Mouse (Mus musculus): ENCODE results near the gene Psmd8. TPM values are rescaled to one million over a fixed set of nuclear protein-coding genes. Genes with fewer than 3 reads are reported as not detected.
"Not testable (repeated sequence)": the region's sequence is repeated elsewhere in the genome, so short reads cannot be mapped to it uniquely, and the experiment has no call there.

Gene Psmd8
- polyA plus RNA-seq, 1 experiment, result 242 TPM

- TF ChIP-seq POLR2A (IDR thresholded peaks at IDR 0.05; ENCODE audit: insufficient read depth, low read length), result no peak
- TF ChIP-seq EP300 (IDR thresholded peaks at IDR 0.05; ENCODE audit: insufficient read depth, low read depth, low read length), result no peak
- TF ChIP-seq CTCF (IDR thresholded peaks at IDR 0.05; ENCODE audit: low read depth, low read length), result no peak
- H3K27me3 ChIP-seq (ENCODE audit: control insufficient read depth, insufficient read depth, low read length, poor library complexity, severe bottlenecking), result no peaks in the 10 kb centered on the region
- H3K9me3 ChIP-seq (replicated peaks; ENCODE audit: control insufficient read depth, insufficient read depth, low read length, poor library complexity, severe bottlenecking), result no peaks in the 10 kb centered on the region; the same call in 1 of the 2 replicates
- no peaks in the 10 kb centered on the region for H3K4me1 ChIP-seq (ENCODE audit: control insufficient read depth, insufficient read depth, low read length)
- no peak overlapping the region for H3K9ac ChIP-seq (ENCODE audit: low read depth, poor library complexity, severe bottlenecking)
- H3K36me3 ChIP-seq (ENCODE audit: control insufficient read depth, insufficient read depth, low read length, poor library complexity, severe bottlenecking), result no peaks in the 10 kb centered on the region
- no peak overlapping the region for H3K4me3 ChIP-seq (ENCODE audit: low read depth, low read length)
- H3K27ac ChIP-seq (ENCODE audit: insufficient read depth, low read length), result no peak overlapping the region; the same call in 1 of the 2 replicates
Measured at GRCm38 (mm10) chr7:29214236-29214635, 33.7 kb upstream of the Psmd8 start.

- TF ChIP-seq CTCF (IDR thresholded peaks at IDR 0.05; ENCODE audit: low read depth, low read length) (no peak), EP300 (IDR thresholded peaks at IDR 0.05; ENCODE audit: insufficient read depth, low read depth, low read length) (no peak), POLR2A (IDR thresholded peaks at IDR 0.05; ENCODE audit: insufficient read depth, low read length) (no peak)
- Histone ChIP-seq H3K27me3 (ENCODE audit: control insufficient read depth, insufficient read depth, low read length, poor library complexity, severe bottlenecking) (no peaks in the 10 kb centered on the region), H3K9me3 (replicated peaks; ENCODE audit: control insufficient read depth, insufficient read depth, low read length, poor library complexity, severe bottlenecking) (no peaks in the 10 kb centered on the region; the same call in 1 of the 2 replicates), H3K4me3 (ENCODE audit: low read depth, low read length) (peak within 1 kb of the TSS; percentile 67), H3K36me3 (ENCODE audit: control insufficient read depth, insufficient read depth, low read length, poor library complexity, severe bottlenecking) (no peaks in the 10 kb centered on the region), H3K4me1 (ENCODE audit: control insufficient read depth, insufficient read depth, low read length) (no peaks in the 10 kb centered on the region), H3K9ac (ENCODE audit: low read depth, poor library complexity, severe bottlenecking) (peak within 1 kb of the TSS; percentile 13), H3K27ac (ENCODE audit: insufficient read depth, low read length) (peak within 1 kb of the TSS; percentile 66)
Measured at GRCm38 (mm10) chr7:29213675-29214082, 33.2 kb upstream of the Psmd8 start, which contains the start of gene Catsperg1. Gene Catsperg1 (minus strand): TSS chr7:29214035.

- Histone ChIP-seq H3K27ac (ENCODE audit: insufficient read depth, low read length) (peak overlapping the region; percentile 66), H3K9ac (ENCODE audit: low read depth, poor library complexity, severe bottlenecking) (peak overlapping the region; percentile 13), H3K4me3 (ENCODE audit: low read depth, low read length) (peak overlapping the region; percentile 67)
- not testable (repeated sequence) for H3K36me3 ChIP-seq (ENCODE audit: control insufficient read depth, insufficient read depth, low read length, poor library complexity, severe bottlenecking); H3K4me1 ChIP-seq (ENCODE audit: control insufficient read depth, insufficient read depth, low read length); H3K27me3 ChIP-seq (ENCODE audit: control insufficient read depth, insufficient read depth, low read length, poor library complexity, severe bottlenecking); H3K9me3 ChIP-seq (replicated peaks; ENCODE audit: control insufficient read depth, insufficient read depth, low read length, poor library complexity, severe bottlenecking)
Measured at GRCm38 (mm10) chr7:29212775-29213560, 32.5 kb upstream of the Psmd8 start.

GRCm38 (mm10) chr7:29212199-29212765, 31.8 kb upstream of the Psmd8 start:
- Histone ChIP-seq H3K9me3 (replicated peaks; ENCODE audit: control insufficient read depth, insufficient read depth, low read length, poor library complexity, severe bottlenecking) (no peaks in the 10 kb centered on the region), H3K4me3 (ENCODE audit: low read depth, low read length) (peak overlapping the region; percentile 67), H3K9ac (ENCODE audit: low read depth, poor library complexity, severe bottlenecking) (peak overlapping the region; percentile 13), H3K27ac (ENCODE audit: insufficient read depth, low read length) (peak overlapping the region; percentile 79), H3K36me3 (ENCODE audit: control insufficient read depth, insufficient read depth, low read length, poor library complexity, severe bottlenecking) (no peaks in the 10 kb centered on the region), H3K27me3 (ENCODE audit: control insufficient read depth, insufficient read depth, low read length, poor library complexity, severe bottlenecking) (no peaks in the 10 kb centered on the region), H3K4me1 (ENCODE audit: control insufficient read depth, insufficient read depth, low read length) (no peaks in the 10 kb centered on the region)
- peak; percentile 31 for TF ChIP-seq POLR2A (IDR thresholded peaks at IDR 0.05; ENCODE audit: insufficient read depth, low read length)
- no peak for TF ChIP-seq CTCF (IDR thresholded peaks at IDR 0.05; ENCODE audit: low read depth, low read length)
- no peak for TF ChIP-seq EP300 (IDR thresholded peaks at IDR 0.05; ENCODE audit: insufficient read depth, low read depth, low read length)

- Histone ChIP-seq H3K27me3 (ENCODE audit: control insufficient read depth, insufficient read depth, low read length, poor library complexity, severe bottlenecking) (no peaks in the 10 kb centered on the region), H3K4me1 (ENCODE audit: control insufficient read depth, insufficient read depth, low read length) (no peaks in the 10 kb centered on the region), H3K4me3 (ENCODE audit: low read depth, low read length) (peak overlapping the region; percentile 67), H3K27ac (ENCODE audit: insufficient read depth, low read length) (peak overlapping the region; percentile 79), H3K36me3 (ENCODE audit: control insufficient read depth, insufficient read depth, low read length, poor library complexity, severe bottlenecking) (no peaks in the 10 kb centered on the region), H3K9me3 (replicated peaks; ENCODE audit: control insufficient read depth, insufficient read depth, low read length, poor library complexity, severe bottlenecking) (no peaks in the 10 kb centered on the region), H3K9ac (ENCODE audit: low read depth, poor library complexity, severe bottlenecking) (peak overlapping the region; percentile 12)
- no peak for TF ChIP-seq EP300 (IDR thresholded peaks at IDR 0.05; ENCODE audit: insufficient read depth, low read depth, low read length)
- TF ChIP-seq POLR2A (IDR thresholded peaks at IDR 0.05; ENCODE audit: insufficient read depth, low read length), result no peak
- no peak for TF ChIP-seq CTCF (IDR thresholded peaks at IDR 0.05; ENCODE audit: low read depth, low read length)
Measured at GRCm38 (mm10) chr7:29211415-29212198, 31.1 kb upstream of the Psmd8 start.

GRCm38 (mm10) chr7:29211013-29211412, 30.5 kb upstream of the Psmd8 start:
- H3K27ac ChIP-seq (ENCODE audit: insufficient read depth, low read length), result peak overlapping the region; percentile 79
- H3K4me3 ChIP-seq (ENCODE audit: low read depth, low read length), result peak overlapping the region; percentile 67
- not testable (repeated sequence) for H3K27me3 ChIP-seq (ENCODE audit: control insufficient read depth, insufficient read depth, low read length, poor library complexity, severe bottlenecking); H3K4me1 ChIP-seq (ENCODE audit: control insufficient read depth, insufficient read depth, low read length); H3K36me3 ChIP-seq (ENCODE audit: control insufficient read depth, insufficient read depth, low read length, poor library complexity, severe bottlenecking); H3K9me3 ChIP-seq (replicated peaks; ENCODE audit: control insufficient read depth, insufficient read depth, low read length, poor library complexity, severe bottlenecking)
- 0 out of 2 replicates have a peak overlapping the region, but pooled peaks have one; percentile 12 for H3K9ac ChIP-seq (ENCODE audit: low read depth, poor library complexity, severe bottlenecking)
